Mouse (Mus musculus) midbrain, postnatal 0 days (tissue): Measurements from ENCODE around the gene Mpig6b. TPM values are rescaled to one million over a fixed set of nuclear protein-coding genes. Genes with fewer than 3 reads are reported as not detected.

Source experiments
- ATAC-seq: fragments of 200-750 bp; cut with Nextera tagmentation; 2 replicates; pipeline ENCODE4 v1.8.0; 2017; ENCODE audit warnings: moderate number of reproducible peaks, mild to moderate bottlenecking, moderate TSS enrichment, moderate library complexity; ENCODE audit not compliant: low FRiP score
- DNase-seq: peaks from one replicate; pipeline ENCODE4 v3.0.0-alpha.2; 2015; ENCODE audit warnings: low spot score
- H3K27ac ChIP-seq: fragments of 300-500 bp; sonication (generic); 2 replicates; pipeline ENCODE4 v1.5.1; 2014; ENCODE audit warnings: low read depth, mild to moderate bottlenecking, low read length, mixed read lengths
- H3K27me3 ChIP-seq: fragments of 300-500 bp; sonication (generic); 2 replicates; pipeline ENCODE4 v1.6.1; 2014; ENCODE audit warnings: low read length, control low read depth, mixed read lengths; ENCODE audit not compliant: insufficient read depth
- H3K36me3 ChIP-seq: fragments of 300-500 bp; sonication (generic); 2 replicates; pipeline ENCODE4 v1.6.1; 2014; ENCODE audit warnings: low read length, control low read depth, mixed read lengths; ENCODE audit not compliant: insufficient read depth
- H3K4me1 ChIP-seq: fragments of 300-500 bp; sonication (generic); 2 replicates; pipeline ENCODE4 v1.6.1; 2014; ENCODE audit warnings: mild to moderate bottlenecking, control low read depth, antibody characterized with exemption, low read length, mixed read lengths; ENCODE audit not compliant: insufficient read depth
- H3K4me2 ChIP-seq: fragments of 300-500 bp; sonication (generic); 2 replicates; pipeline ENCODE4 v1.6.1; 2014; ENCODE audit warnings: low read depth, mild to moderate bottlenecking, low read length, mixed read lengths; ENCODE audit not compliant: poor library complexity, severe bottlenecking
- H3K4me3 ChIP-seq: fragments of 300-500 bp; sonication (generic); 2 replicates; pipeline ENCODE4 v1.5.1; 2014; ENCODE audit warnings: low read depth, mild to moderate bottlenecking, low read length, moderate library complexity
- H3K9ac ChIP-seq: fragments of 300-500 bp; sonication (generic); replicated peaks from 2 replicates; pipeline ENCODE4 v1.6.1; 2014; ENCODE audit warnings: mild to moderate bottlenecking, low read length, moderate library complexity, mixed read lengths; ENCODE audit not compliant: poor library complexity, severe bottlenecking
- H3K9me3 ChIP-seq: fragments of 300-500 bp; sonication (generic); 2 replicates; pipeline ENCODE4 v1.6.1; 2016; ENCODE audit warnings: low read length, control low read depth
- CTCF ChIP-seq: IDR thresholded peaks from 2 replicates; pipeline ENCODE4 v1.5.1; 2016; ENCODE audit warnings: antibody characterized with exemption, mild to moderate bottlenecking
- WGBS: fragments of 180-500 bp; shearing (Covaris S2); extraction: QIAGEN DNeasy Blood & Tissue Kit; methylation state at CpG from one replicate; pipeline ENCODE4 v1.1.7; 2014; 5-methylcytosine and 5-hydroxymethylcytosine counted together
- polyA plus RNA-seq: library from polyadenylated mRNA; unstranded; fragments of >200 nt; fragmentation: Nextera tagmentation; extraction: Ambion mirVana; gene quantifications from 2 replicates; pipeline ENCODE4 v1.2.1, GENCODE M21; 2015
- total RNA-seq: library from RNA; depleted of rRNA; stranded (reverse); fragments of >200 nt; gene quantifications from 2 replicates; pipeline ENCODE4 v1.2.3, GENCODE M21; 2014

Gene Mpig6b
- total and polyA plus RNA-seq, 2 experiments from 2014 or later = not detected

DNA sequence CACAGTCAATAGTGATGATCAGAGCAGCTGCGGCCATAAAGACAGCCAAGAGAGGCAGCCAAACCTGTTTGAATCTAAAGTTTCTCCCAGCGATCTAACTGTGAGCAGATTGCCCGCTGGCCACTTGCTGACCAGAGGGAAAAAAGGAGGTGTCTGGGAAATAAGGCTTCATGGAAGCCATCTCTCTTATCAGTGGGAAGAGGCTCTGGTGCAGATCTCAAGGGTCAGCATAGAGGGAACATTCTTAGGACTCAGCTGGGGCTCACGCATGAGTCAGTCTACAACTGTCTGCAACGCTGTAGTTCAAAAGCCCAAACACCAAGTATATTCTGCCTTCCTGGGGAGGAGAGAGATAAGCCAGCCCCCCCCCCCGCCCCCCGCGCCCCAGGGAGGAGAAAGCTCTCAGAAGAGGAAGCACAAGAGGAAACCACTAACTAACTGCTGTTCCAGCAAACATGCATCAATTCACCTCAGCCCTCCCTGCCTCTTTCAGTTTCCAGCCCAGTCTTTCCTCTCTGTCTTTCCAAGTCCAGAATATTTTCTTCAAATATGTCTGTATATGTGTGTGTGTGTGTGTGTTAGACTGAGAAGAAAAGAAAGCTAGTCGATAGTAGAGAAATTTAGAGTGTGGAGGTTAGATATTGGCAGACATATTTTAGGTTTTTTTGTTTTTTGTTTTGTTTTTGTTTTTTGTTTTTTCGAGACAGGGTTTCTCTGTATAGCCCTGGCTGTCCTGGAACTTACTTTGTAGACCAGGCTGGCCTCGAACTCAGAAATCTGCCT lies 17.6 kb downstream of the Mpig6b start:
- Histone ChIP-seq H3K4me3 (no peak overlapping the region), H3K4me1 (no peaks in the 10 kb centered on the region; the same call in 1 of the 2 replicates), H3K9ac (no peak overlapping the region), H3K27me3 (no peaks in the 10 kb centered on the region), H3K27ac (no peak overlapping the region), H3K36me3 (no peaks in the 10 kb centered on the region), H3K4me2 (no peak overlapping the region), H3K9me3 (no peaks in the 10 kb centered on the region)
- DNase-seq (no peak), ATAC-seq (no peak)
- no peak for TF ChIP-seq CTCF
- WGBS = 34% methylated on average over 11 of the region's 11 CpGs

DNA sequence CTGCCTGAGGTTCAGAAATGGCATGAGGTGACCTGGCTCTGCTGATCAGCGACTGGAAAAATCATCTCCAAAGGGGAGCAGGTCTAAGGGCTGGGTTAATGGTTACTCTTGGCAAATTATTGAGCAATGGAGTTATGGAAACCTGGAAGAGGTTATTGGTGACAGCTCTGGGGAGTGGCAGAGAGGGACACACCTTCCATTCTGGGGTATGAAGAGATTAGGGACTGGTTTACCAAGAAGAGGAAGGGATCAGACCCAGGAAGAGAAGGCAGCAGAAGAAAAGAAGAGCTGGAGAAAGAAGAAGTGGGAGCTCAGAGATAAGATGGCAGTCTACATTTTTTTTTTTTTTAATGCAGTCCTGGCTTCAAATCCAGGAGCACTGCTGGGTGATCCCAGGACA lies 18.3 kb downstream of the Mpig6b start:
- H3K27ac ChIP-seq = no peak overlapping the region
- no peak overlapping the region for H3K9ac ChIP-seq
- H3K27me3 ChIP-seq = no peaks in the 10 kb centered on the region
- no peak overlapping the region for H3K4me2 ChIP-seq
- DNase-seq = no peak
- no peaks in the 10 kb centered on the region; the same call in 1 of the 2 replicates for H3K4me1 ChIP-seq
- H3K9me3 ChIP-seq = no peaks in the 10 kb centered on the region
- 46% methylated on average over 1 of the region's 1 CpGs for WGBS
- no peak for TF ChIP-seq CTCF
- ATAC-seq = no peak
- H3K4me3 ChIP-seq = no peak overlapping the region
- no peaks in the 10 kb centered on the region for H3K36me3 ChIP-seq

DNA sequence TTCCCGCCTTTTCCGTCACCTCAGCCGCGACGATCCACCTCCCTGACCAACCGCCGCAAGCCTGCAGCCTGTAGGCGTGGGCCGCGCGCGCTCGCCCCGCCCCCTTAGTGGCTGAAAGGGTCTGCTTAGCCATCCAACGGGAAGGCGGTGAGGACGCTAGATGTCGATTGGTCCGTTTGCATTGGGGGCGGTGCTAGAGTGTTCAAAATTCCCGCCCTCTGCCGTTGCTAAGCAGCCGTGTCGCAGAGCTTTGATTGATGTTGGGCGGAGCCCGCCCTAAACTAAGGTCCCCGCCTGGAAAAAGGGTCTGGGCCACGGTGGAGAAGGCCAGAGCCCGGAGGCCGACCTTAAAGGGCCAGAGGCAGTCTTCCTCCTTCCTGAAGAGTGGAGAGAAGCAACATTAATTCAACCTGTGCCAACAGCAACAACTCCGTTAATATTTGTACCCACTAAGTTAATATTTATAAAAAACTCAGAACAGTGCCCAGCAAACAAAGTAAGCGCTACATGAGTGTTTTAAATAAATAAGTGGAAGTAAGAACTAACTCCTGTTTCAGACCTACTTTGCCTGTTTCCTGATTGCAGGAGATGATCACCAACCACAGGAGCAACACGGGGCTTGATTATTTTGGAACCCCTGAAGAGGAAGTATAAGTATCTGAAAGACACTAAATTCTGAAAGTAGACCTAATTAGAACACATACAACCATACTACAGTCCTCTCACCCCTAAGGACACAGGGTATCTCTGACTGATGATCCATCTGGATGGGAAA lies 19.1 kb downstream of the Mpig6b start, which contains the start of gene Msh5:
Gene Msh5, minus strand, starts transcription at position 65 of the 775 bp plus-strand sequence.
- peak within 1 kb of the TSS; percentile 98 for H3K4me2 ChIP-seq
- ATAC-seq = peak; percentile 99
- no peaks in the 10 kb centered on the region for H3K36me3 ChIP-seq
- no peak for TF ChIP-seq CTCF
- H3K27me3 ChIP-seq = no peaks in the 10 kb centered on the region
- H3K9ac ChIP-seq = peak within 1 kb of the TSS; percentile 77
- peak within 1 kb of the TSS; percentile 59 for H3K4me3 ChIP-seq
- WGBS = 3% methylated on average over 33 of the region's 33 CpGs
- H3K9me3 ChIP-seq = no peaks in the 10 kb centered on the region
- H3K27ac ChIP-seq = peak within 1 kb of the TSS; percentile 47; the same call in 1 of the 2 replicates
- H3K4me1 ChIP-seq = no peaks in the 10 kb centered on the region; the same call in 1 of the 2 replicates
- peak; percentile 99 for DNase-seq

- H3K9me3 ChIP-seq = no peaks in the 10 kb centered on the region
- ATAC-seq (peak; percentile 17), DNase-seq (no peak)
- H3K4me3 ChIP-seq = peak overlapping the region; percentile 59
- H3K27me3 ChIP-seq = no peaks in the 10 kb centered on the region
- peak overlapping the region; percentile 77 for H3K9ac ChIP-seq
- H3K27ac ChIP-seq = peak overlapping the region; percentile 47; the same call in 1 of the 2 replicates
- TF ChIP-seq CTCF = no peak
- H3K4me1 ChIP-seq = no peaks in the 10 kb centered on the region; the same call in 1 of the 2 replicates
- 6% methylated on average over 39 of the region's 48 CpGs for WGBS
- peak overlapping the region; percentile 98 for H3K4me2 ChIP-seq
- H3K36me3 ChIP-seq = no peaks in the 10 kb centered on the region
Observed at GRCm38 (mm10) chr17:35045807-35046680, 19.9 kb downstream of the Mpig6b start.
